Mouse (Mus musculus): Measurements from ENCODE around the gene 4933430I17Rik.

The 4933430I17Rik gene

DNA sequence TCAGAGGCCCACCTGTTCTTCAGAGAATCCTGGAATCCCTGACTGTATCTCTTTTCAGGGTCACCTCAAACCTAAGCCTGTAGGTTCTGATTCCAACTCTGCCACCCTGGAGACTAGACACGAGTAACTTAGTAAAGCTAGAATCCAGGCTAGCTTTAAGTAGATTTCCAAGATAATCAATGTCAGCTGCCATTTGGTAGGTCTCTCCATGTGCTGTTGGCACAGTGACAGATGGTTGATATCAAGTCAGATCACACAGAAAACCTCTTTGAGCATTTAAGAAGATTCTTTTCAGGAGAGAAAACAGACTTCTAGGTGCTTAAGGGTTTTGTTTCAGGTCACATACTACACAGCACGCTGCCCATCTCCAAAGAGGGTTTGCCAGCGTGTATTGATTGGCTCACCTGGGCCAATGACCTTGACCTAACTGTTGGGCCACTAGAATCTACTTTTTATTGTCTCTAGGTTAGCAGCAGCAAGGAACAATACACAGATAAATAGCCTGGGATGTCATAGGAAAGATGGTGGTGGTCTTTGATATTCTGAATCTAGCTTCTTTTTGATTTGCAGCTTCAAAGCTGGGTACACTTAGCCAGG lies 21.7 kb upstream of the 4933430I17Rik start, which contains the start of gene Hdhd3:
Gene Hdhd3 (minus strand): TSS at position 94 of the 597 bp plus-strand sequence.
- in situ Hi-C loops (cut with MboI, MseI), result no loop called here

DNA sequence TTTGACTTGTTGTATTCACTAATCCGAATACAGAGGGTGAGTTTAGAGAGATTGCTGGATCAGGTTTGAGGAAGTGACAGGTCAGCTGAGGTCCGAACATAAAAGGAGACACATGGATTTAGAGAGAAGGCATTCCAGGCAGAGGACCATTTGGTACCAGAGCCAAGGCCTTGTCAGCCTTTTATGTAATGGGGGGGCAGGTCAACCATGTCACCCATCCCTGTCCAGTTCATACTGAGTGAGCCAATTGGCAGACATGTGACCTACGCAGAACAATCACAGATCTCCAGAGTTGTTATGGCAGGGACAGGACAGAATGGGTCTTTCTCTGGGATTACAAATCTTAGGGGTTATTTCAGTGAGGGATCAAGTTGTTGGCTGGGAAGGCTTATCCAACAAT lies 19.2 kb upstream of the 4933430I17Rik start:
- in situ Hi-C loops (cut with MboI, MseI), result no loop called here

DNA sequence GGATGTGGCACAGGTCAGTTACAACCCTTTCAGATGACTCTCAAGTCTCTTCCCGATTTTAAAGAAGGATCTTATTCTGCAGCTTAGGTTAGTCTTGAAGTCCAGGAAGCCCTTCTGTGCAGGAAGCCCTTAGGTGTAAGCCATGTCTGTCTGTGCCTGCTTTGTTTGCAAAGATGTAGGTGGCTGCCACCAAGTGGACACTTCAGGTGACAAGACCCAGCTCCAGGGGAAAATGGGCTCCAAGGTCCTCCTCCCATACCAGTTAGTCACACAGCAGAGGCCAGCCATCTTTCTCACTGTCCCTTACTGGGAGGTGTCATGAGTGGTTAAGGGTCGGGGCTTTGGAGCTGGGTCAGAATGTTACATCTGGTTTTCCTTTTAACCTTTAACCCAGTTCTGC lies 18.4 kb upstream of the 4933430I17Rik start:
- in situ Hi-C loops (cut with MboI, MseI), result no loop called here

DNA sequence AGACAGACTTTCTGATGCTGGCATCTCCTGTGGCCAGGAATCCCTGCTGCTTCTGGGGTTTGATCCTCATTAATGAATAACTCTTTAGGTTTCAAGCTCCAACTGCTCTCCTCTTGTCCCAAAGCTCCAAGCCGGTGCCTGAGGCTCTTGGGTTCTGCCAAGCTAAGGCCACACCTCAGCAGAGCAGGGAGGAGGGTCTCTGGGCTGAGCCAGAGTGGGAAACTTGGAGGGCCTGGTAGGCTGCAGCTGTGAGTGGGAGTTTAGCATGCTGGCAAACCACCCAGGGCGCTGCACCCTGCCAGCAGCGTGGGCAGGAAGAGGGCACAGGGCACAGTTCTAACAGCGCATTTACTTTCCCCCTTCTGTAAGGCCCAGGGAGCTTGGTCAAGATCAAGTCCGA lies 16.3 kb upstream of the 4933430I17Rik start:
- in situ Hi-C loops (cut with MboI, MseI), result no loop called here

DNA sequence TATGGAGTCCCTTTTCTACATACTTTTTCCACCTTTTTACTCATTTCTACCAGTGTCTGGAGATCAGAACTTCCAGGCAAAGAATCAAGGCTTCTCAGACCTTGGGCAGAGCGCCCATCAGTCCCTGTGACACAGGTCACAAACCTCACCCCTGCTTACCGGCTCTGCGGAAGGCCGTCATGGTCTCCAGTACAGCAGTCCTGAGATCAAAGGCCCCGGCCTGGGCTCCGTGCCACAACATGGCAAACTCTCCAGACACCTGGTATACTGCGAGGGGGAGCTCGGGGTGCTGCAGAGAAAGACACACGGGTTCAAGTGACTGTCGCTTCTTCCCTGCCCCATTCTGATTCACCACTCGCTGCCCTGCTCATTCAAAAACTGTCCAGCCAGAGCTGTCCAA lies 15.2 kb upstream of the 4933430I17Rik start:
- in situ Hi-C loops (cut with MboI, MseI), result loop anchor here (5.0 kb wide), 1 partner anchor 38 kb away; the partner anchor contains the start of gene Wdr31

DNA sequence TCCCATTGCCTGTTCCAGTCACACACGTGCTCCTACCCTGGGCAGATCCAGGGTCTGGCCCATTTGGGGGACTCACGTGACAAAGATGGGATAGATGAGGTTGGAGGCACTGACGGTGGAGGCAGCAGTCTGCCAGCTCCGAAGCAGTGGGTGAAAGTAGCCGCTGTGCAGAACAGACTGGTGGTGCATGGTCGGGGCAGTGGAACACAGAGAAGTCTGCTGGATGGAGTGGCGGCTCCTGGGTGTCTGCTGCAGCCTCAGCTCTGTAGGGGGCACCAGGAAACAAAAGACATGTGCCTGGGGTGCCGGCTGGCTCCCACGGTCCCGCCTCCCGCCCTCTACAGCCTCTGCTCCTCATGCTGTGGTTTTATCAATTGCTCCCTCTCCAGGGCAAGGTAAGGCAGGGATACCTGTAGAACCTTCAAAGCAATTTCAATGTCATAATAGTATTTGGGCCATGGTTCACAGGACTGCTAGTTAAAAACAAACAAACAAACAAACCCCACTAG lies 11.1 kb upstream of the 4933430I17Rik start:
- in situ Hi-C loops (cut with MboI, MseI), result loop anchor here (5.0 kb wide), 1 partner anchor 42 kb away; the partner anchor contains the start of gene Wdr31

DNA sequence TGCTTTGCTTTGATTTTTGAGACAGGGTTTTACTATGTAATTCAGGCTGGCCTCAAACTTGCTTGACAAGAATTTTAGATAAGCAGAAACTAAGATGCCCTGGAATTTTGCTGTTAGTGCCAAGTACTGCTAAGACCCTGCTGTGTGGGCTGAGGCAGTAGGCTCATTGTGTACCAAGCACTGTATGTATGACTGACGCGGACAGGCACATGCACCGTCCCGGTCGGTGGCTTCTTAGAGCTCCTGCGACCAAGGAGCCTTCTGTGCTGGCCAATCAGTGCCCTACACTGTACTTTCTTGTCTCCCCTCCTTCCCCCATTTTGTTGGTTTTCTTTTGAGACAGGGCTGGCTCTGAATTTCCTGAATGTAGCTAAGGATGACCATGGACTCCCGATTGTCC lies 10.2 kb upstream of the 4933430I17Rik start:
- in situ Hi-C loops (cut with MboI, MseI), result loop anchor here (5.0 kb wide), 1 partner anchor 43 kb away; the partner anchor contains the start of gene Wdr31

DNA sequence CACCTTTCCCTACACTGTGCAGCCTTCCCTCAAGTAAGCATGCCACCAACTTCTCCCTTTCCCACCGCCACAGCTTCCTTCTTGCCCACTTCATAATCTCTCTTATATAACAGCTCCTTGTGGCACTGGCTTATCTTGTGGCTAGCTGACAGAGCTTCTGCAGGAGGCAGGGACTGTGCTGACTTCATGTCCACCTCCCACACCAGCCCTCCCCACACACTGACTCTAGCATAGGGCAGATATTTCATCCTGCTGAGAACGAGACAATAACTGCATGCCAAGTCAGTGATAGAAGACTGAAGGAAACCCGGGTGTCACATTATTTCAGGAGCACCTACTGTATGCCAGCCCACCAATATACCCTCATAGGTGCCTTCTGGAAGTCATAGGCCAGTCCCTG lies 9.7 kb upstream of the 4933430I17Rik start:
- in situ Hi-C loops (cut with MboI, MseI), result no loop called here

DNA sequence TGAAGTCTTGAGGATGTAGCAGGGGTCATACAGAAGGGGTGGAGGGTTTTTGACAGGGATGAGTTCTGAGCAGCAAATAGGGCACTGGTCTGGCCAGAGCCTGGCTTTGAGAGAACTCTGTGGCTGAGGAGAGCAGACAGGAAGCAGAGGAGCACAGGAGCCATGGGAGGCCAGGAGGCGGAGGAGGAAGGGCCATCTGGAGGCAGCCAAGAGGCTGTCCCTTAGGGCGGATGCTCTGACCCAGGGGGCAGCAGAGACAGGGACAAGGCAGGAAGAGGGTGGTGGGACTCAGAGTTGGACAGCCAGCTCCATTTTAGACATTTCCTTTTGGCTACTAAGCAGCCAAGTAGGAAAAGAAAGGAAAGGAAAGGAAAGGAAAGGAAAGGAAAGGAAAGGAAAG lies 9.1 kb upstream of the 4933430I17Rik start:
- in situ Hi-C loops (cut with MboI, MseI), result no loop called here

DNA sequence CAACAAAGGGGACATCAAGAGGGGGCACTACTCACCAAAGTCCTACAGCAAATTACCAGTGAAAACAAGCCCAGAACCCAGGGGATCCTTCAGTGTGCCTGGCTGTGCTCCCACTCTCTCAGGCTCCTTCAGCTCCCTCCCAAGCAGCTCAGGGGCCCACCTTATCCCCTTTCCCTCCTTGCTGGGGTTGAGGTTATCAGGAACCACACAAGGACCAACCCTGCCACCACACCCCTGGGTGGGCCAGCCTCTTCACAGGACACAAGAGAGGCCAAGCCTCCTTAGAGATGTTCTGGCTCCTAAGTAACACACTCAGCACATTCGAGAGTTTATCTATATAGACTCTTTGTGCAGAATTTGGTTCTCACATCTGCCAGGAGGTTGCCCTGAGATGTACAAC lies 8.6 kb upstream of the 4933430I17Rik start:
- in situ Hi-C loops (cut with MboI, MseI), result no loop called here

DNA sequence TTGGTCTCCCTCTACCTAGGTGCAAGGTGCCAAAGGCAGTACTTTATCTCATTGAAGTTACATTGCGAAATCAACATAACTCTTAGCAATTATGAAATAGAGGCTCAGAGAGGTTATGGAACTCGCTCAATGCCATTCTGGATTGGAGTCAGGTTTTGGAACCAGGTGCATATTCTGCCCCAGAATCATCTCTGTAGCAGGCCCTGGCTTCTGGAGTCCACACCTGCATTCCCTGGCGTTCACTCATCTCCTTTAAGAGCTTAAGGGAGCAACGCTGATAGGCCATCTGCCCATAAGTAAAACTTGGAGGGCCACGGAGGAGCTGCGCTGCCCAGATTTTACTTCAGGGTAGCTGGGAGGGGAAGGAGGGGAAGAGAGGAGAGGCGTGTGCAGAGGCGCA lies 8.1 kb upstream of the 4933430I17Rik start:
- in situ Hi-C loops (cut with MboI, MseI), result no loop called here

DNA sequence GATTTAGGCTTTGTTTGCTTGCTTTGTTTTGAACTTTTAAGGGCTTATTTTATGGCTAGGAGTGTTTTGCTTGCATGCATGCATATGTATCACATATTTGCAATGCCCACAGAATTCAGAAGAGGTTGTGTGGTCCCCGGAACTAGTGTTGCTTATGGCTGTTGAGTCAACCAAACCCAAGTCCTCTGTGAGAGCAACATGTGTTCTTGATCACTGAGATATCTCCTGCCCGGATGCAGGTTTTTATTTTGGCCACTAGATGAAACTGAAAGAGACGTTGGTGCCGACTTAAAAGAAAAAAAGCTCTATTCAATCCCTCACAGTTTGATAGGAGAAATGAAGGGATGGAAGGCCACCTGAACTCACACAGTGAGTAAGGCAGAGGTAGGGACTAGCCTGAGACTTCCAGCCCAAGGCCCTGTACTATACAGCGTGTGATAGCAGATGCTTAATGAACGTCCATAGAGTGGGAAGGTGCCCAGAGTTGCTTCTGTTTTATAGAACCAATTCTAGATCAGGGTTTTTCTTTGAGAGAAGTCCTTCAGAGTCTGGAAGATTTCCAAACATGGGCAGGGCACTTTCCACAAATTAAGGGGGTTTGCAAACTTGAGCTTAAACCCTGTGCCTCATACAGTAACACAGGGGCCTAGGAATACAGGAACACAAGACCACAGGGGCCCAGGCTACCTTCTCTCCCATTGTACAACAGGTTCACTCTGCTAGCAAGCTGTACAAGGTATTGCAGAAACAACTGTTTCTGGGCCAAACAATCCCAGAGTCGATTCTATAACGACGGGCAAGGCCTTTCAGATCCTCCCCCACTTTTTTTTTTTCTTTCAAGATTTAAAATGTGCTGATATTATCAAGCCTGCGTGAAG lies 7.4 kb upstream of the 4933430I17Rik start:
- in situ Hi-C loops (cut with MboI, MseI), result no loop called here

DNA sequence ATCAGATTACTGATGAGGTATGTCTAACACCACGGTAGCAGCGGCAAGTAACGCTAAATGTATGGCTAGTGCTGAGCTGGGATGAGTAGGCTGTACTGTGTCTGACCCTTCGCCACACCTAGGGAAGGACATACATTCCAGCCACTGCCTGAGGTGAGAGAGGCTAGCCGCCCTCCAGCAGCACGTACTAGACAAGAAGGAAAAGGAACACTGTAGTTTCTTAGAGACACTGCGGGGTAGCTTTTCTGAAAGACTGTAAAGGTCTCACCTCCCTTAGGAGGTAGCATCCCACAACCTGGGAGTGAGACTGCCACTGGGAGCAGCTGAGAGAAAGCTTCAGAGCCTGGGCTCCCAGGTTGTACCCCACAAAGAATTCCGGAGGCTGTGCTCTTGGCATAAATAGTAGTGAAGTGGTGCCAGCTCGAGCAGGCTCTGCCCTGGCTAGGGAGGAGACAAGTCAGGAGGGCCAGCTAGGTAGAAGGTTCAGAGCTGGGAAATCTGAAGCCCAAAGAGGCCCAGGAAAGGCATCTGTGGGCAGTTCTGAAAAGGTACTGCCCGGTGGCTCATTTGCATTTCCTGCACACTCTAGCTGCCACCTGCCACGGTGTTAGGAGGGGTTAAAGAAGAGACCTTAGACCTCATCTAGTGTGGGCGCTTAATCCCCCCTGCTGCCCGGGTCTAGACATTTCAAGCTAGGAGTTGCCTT lies 6.6 kb upstream of the 4933430I17Rik start:
- in situ Hi-C loops (cut with MboI, MseI), result no loop called here

DNA sequence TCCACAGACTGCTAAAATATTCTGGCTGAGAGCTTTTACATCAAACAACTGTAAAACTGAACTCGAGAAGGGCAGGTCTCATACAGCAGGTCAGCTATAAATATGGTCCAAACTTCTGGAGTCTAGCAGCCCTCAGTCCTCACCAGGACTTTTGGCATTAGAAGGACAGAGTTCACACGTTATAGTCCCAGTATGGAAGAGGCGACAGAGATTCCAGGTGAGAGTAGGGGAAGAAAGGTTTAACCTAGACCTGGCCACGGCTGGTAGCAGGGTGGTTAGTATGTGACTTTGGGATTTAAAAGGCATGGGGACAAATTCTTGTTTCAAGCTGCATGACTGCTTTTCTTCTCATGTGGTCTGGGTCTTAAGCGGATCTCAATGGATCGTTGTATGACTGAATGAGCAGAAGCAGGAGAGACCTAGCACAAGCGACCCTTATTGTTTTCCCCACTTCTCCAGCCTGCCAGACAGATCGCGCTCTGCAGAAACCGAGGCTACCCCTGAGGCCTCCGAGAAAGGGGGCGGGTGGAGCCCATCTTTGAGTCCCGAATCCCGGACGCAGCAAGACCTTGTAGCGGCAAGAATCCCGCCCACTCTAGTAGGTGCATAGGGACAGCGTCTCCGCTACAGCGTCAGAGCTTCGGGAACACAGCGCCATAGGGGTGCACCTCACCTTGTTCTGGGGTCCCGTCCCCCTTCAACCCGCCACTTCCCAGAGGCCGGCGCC lies 5.9 kb upstream of the 4933430I17Rik start:
- in situ Hi-C loops (cut with MboI, MseI), result no loop called here

DNA sequence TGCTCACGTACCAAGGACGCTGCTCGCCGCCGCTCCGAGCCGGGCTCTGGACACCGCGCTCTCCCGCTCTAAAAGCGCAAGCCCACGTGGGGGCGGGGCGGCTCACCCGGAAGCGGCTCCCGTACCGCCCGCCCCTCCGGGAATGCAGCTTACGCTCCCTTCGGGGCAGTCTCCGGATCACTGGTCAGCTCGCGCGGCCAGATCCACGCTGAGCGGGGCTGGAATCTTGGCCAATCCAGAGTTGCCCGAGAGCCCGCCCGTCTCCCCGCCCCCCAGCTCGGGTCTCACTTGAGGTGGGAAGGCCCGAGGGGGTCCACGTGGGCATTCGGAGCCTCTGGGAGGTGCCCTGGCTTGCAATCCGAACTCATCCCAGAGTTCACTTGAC lies 5.3 kb upstream of the 4933430I17Rik start, which contains the start of gene Alad:
Gene Alad (minus strand): TSS at position 70 of the 385 bp plus-strand sequence.
- in situ Hi-C loops (cut with MboI, MseI), result no loop called here

DNA sequence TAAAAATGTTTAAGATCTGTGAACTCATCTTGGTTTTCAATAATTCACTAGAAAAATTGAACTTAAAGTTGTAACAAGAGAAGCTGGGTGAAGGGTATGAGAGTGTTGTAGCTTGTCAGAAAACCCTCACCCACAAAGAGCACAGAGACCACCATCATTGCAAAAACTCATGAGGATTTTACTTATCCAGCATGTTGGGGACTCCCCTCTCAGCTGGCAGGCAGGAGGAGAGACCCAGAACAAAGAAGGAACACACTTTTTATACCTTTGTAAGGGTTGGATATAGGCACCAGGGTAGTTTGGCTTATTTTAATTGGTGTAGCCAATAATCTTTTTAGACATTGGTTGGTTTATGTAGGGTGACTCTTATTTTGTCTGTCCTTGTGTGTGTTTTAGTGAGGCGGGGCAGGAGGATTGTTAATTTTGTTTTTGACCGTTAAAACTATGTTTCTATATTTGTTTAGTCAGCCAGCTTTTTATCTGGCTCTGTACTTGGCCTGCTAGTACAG lies 4.2 kb upstream of the 4933430I17Rik start:
- in situ Hi-C loops (cut with MboI, MseI), result no loop called here

DNA sequence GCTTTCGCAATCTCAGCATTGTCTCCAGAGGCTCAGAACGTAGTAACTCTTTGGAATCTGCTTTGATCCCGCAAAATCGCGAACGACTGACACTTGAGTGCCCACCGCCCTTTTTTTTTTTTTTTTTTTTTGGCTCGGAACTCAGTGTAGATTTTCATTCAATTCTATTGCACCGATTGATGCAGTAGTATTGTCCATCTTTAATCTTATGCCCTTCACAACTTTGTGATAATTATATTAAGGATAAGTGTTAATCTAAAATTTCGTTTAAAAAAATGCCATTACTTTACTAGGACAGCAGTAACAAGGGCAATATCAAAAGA lies 281 bp downstream of the 4933430I17Rik start:
- in situ Hi-C loops (cut with MboI, MseI), result no loop called here

DNA sequence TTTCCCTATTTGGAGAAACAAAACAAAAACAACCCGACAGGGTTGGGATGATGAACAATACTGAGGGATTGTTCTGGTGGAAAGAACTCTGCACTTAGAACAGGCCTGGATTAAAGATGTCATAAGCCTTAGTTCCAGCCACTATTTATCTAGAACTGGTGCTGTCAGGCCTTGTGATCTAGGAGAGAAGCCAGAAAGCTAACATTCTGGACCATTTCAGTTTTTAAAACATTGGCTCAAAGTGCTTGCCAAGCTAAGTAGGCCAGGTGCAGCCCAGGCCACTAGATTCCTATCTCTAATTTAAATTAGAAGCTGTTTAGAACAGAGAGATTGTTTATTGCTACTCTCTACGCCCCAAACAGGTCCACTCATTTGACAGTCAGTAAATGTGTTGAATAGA lies 1.1 kb downstream of the 4933430I17Rik start:
- in situ Hi-C loops (cut with MboI, MseI), result no loop called here

DNA sequence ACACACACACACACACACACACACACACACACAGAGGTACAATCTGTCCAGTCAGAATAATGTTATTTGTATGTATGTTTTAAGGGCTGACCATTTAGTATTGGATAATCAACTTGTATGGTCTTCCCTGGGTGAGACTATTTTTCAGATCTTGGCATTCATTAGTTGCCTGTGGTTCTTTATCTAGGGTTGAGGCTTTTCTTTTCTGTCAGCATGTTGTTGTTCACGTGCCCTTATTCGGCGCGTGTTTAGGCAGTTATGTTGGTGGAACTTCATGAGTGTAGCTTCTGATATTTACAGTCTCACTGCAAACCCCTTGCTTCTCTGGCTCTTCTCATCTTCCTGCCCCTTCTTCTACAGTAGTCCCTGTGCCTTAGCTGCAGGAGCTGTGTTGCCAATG lies 2.5 kb downstream of the 4933430I17Rik start:
- in situ Hi-C loops (cut with MboI, MseI), result no loop called here

DNA sequence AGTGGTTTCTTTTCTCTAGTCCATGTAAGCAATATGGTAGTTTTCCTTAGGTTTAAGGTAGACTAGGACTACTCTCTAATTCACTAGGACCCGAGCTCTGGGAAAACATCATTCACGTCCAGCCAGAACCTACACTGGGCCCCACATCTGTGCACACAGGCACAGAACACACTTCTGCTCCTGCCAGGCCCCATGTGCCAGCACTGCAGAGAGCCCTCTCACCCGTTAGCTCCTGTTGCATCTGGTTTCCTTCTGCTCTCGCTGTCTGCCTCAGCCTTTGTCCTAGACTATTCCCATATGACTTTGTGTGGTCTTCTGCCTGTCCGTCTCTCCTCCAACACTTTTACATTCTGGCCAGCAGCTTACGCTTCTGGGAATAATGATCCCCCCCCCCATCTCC lies 8.6 kb downstream of the 4933430I17Rik start:
- in situ Hi-C loops (cut with MboI, MseI), result no loop called here

DNA sequence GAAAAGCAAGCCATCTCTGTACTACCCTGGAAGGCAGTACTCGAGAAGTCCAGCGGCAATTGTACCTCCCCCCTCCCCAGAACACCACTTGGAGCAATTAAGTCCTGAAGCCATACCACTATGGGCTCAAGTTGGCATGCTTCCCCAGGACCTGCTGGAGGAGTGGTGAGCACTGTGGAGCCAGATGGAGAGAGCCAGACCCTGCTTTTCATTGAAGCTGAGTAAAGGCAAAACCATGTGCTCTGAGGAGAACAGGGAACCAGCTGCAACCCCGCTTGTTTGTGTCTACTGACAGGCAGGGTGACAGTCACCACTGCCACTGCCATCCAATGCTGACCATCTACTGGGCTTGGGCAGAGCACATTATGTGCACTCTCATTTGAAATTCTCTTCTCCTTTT lies 16.6 kb downstream of the 4933430I17Rik start:
- in situ Hi-C loops (cut with MboI, MseI), result no loop called here

All from T-helper 2 cell (primary cell).